Mouse (Mus musculus) left cerebral cortex, adult 8-10 months (tissue): ENCODE results near the gene Nr2e1. TPM values are rescaled to one million over a fixed set of nuclear protein-coding genes. Genes with fewer than 3 reads are reported as not detected.

Experiments used
- DNase-seq, 2 experiments: peaks; one replicate each; pipeline ENCODE4 v3.0.0; 2022; ENCODE audit warnings: low spot score in 2 of 2
- total RNA-seq, 4 experiments: library from RNA; stranded (reverse); gene quantifications; 2 replicates each; pipeline ENCODE4 v1.2.4; 2022

Nr2e1 gene
- total RNA-seq, 4 experiments from 2014 or later: 10.3 to 15.6 (median 12.2) TPM

DNA sequence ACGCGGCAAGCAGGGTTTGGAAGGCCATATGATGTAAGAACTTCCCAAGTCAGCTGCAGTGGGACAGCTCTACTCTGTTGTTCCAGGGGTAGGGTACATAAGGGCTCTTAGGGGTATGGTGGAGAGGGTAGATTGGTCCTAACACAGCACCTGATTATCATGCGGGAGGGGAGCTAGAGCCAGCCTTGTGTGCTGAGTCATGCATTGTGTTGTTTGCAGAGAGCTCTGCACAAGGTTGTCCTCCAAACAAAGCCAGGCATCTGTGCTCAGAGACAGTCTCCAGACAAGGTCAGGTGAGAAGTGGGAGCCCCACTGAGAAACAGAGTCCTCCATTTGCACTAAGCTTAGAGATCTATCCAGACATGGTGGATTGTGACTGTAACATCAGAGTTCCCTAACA, 36.9 kb downstream of the Nr2e1 start:
- DNase-seq: no peak

DNA sequence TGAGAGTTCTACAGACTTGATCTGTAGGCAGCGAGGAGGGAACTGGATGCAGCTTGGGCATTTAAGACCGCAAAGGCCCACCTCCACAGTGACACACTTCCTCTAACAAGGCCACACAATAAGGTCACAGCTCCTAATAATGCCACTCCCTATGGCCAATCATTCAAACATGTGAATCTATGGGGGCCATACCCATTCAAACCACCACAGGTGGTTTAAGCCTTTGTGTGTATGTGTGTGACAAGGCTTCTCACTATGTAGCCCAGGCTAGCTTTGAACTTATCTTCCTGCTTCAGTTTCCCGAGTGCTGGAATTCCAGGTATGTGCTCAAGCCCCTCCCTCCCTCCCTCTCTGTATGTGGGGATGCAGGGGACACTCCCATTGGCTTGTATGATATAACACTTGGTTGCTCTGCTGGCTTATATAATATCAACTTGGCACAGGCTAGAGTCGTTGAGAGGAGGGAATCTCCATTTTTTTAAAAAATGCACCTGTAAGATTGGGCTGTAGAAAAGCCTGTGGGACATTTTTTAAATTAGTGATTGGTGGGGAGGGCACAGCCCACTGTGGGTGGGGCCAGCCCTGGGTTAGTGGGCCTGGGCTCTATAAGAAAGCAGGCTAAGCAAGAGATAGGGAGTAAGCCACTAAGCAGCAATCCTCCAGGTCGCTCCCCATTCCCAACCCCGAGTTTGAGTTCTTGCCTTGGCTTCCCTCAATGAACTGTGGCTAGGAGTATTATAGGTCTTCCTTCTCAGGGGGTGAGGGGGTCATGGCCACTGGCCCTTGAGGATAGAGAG, 37.5 kb downstream of the Nr2e1 start:
- no peak for DNase-seq

DNA sequence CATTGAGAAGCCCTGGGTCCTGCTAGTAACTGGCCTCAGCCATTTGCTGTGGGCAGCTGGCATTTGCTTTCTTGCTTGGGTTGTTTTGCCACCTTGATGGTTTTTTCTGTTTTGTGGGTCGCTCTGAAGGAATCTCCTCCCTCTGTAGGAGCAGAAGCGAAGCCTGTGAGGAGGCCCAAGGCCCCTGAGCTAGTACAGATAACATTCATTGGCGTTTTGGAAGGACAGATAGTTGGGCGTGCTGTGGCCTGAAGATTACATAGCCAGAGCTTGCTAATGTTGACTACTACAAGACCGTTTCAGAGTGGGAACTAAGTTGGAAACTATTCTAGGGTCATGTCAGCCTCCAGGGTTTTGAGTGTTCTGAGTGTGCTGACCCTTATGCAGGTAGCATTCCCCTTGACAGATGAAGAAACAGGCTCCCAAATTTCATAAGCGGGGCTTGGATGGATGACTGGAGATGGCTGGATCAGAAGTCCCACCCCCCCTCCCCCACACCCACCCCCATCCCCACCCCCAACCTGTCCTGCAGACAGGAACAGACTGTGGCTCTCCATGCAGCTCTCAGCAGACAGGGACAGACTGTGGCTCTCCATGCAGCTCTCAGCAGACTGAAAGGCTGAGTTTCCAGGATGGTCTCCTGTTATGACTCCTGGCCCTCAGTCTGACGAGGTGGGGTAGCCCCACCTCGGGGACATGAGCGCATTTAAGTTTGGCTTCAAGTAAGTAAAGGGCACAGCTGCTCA, 45.7 kb downstream of the Nr2e1 start:
- DNase-seq: no peak

DNA sequence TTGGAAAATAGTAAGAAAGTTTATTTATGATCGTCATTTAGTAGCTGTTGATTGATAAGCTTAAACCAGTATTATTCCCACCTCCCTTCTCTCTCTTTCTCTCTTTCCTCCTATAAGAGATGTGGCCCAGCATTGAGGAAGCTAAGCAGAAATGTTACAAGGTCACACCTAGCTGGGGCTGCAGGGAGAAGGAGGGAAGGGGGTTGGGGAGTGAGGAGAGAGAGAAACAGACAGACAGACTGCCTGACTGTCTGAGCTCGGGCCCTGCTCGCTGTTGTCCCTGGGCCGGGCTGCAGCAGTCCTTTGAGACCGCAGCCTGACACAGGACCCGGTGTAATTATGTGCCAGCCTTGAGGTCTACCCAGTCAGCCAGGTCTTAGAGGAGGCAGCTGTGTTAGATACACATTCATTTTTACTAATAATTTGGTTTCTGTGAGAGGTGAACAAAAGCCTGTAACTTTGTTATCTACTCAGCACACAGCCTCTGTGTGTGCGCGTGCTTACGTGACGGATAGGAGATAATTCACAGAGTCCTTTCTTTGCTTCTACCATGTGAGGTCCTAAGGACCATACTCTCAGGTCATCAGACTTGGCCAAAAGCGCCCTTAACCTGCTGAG, 49.5 kb downstream of the Nr2e1 start:
- DNase-seq: no peak

DNA sequence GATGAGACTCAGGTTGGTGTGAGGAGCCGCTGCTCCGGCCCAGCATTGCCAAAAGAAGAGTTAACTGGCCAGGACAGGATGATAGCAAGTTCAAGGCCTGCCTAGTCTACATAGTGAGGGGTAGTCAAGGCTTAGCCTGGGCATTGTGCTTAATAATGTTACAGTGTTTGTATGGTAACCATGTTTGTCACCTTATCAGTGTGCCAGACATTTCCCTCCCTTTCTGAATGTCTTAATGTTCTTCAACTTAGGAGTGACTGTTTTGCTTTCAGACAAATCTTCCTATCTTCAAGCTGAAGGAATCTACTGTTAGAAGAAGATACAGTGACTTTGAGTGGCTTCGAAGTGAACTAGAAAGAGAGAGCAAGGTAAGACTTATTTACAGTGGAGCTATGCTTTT, 57.8 kb downstream of the Nr2e1 start:
- no peak for DNase-seq

DNA sequence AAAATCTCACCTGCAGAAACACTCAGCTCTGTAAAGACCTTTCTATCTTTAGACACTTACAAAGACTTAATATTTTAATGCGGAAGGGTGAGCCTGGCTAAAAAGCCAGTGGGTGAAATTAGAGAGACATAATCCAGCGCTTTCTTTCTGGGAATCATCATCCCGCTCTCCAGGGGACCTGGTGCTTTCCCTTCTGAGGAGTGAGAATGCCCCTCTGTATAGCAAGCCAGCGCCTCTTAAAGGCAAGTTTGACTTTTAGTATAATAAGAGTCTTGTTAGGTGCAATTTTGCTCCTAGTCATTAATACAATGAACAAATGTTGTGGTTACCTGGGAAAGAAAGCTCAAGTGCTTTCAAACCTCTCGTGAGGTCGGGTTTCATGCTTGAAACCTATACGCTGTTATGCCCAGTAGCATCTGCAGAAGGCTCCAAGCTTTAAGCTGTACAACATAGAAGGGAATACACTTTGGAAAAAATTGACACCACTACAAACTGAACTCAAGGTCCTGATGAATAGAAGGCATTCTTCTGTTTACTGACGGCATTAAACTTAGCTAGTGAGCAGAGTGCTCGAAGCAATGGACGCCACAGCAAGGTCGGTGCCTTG, 59.8 kb downstream of the Nr2e1 start:
- no peak for DNase-seq

DNA sequence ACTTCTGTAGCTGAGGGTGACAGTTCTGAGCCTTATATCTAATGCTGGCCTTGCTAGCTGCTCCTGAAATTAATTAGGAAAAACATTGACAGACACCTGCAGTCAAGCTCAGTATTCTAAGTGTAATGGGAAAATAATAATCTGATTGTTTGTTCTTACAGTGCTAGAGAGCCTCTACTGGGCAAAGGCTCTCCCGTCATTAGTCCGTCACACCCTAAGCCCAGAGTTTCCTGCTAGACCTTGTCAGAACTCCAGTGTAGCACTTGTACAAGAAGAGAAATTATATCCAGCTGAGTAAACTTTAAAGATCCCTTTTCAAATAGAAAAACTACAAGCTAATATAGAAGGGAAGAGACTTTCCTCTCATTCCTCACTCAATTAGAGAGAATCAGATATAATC, 60.5 kb downstream of the Nr2e1 start:
- DNase-seq: no peak

DNA sequence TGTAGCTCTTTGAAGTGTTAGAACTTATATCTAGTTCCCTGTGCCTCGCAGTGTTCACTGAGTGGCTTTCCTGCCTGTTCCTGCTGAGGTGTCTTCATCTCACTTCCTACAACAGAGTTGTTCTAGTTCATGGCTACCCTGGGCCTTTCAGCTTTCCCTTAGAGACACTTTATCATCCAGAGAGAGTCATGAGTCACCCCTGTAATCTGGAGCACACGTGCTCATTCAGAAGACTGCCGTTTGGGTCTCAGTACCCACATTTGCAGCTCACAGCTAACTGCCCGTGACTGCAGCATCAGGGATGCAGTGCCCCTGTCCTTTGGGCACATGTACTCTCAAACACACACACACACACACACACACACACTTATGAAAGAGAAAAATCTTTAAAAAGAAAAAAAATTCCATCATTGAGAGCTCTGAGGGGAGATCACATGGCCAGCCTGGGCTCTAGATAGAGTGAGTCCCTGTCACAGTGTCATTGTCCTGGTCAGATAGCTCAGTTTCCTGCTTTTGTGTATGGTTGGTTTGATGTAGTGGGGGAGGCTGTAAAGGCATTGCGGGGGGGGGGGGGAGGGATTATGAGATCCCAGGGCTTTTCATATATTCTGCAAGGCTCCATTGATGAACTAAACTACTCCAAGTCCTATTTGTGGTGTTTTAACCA, 62.0 kb downstream of the Nr2e1 start:
- DNase-seq: no peak

DNA sequence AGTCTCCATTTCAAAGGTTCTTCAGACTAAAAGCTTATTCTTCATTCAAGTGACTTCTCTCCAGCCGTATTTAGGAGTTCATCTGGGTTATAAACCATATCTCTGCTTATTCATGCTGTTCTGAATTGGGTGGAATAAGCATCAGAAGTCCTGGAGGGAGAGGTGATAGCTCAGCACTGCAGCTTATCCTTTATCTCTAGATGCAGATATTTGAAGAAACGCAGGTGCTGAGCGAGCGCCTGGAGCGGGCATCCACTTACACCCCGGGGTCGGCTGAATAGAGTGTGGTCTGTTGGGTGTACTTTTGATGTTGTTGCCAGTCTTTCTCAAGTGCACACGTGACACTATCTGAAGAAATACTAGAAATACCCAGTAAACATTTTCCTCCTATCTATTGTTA, 65.1 kb downstream of the Nr2e1 start:
- no peak for DNase-seq

DNA sequence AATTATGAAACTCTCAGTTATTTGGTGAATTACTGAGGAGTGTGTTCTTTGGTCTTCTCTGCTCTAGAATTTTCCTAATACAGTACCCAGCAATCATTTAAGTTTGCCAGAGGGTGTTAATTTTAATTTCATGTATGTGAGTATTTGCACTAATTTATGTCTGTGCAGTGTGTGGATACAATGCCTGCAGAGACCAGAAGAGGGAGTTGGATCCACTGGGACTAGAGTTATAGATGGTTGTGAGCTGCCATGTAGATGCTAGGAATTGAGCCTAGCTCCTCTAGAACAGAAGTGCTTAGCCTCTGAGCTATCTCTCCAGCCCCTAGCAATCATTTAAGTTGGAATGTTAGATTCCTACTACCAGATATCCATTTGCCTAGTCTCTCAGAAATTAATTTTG, 69.3 kb downstream of the Nr2e1 start:
- DNase-seq: no peak

Other genes starting within 250 kb of the Nr2e1 start
- 10 to 100 TPM; 12.3 to 13.6 (median 12.4) TPM for gene Afg1l, start 105.1 kb downstream of the Nr2e1 start, total RNA-seq
- gene Snx3, start 81.6 kb downstream of the Nr2e1 start, total RNA-seq: 100 to 1,000 TPM; 174 to 195 (median 178) TPM
- 10 to 100 TPM; 45.8 to 51.5 (median 48.4) TPM for gene Ostm1, start 190 bp upstream of the Nr2e1 start, total RNA-seq
- 10 to 100 TPM; 46.1 to 51.5 (median 50.2) TPM for gene Sec63, start 177.9 kb upstream of the Nr2e1 start, total RNA-seq